Mouse (Mus musculus) limb, embryonic 14.5 days (tissue): ENCODE results near the gene 1700028J19Rik. TPM values are rescaled to one million over a fixed set of nuclear protein-coding genes. Genes with fewer than 3 reads are reported as not detected.

ENCODE experiments used
- ATAC-seq: fragments of 200-750 bp; cut with Nextera tagmentation; 2 replicates; pipeline ENCODE4 v1.8.0; 2017; ENCODE audit warnings: low read depth, moderate number of reproducible peaks, moderate TSS enrichment; ENCODE audit not compliant: low FRiP score
- DNase-seq: peaks from one replicate; pipeline ENCODE4 v3.0.0-alpha.2; 2015; ENCODE audit warnings: low spot score
- H3K27ac ChIP-seq: fragments of 300-500 bp; sonication (generic); replicated peaks from 2 replicates; pipeline ENCODE4 v1.5.1; 2014; ENCODE audit warnings: low read depth, mild to moderate bottlenecking, low read length, moderate library complexity, mixed read lengths
- H3K27me3 ChIP-seq: fragments of 300-500 bp; sonication (generic); 2 replicates; pipeline ENCODE4 v1.6.1; 2014; ENCODE audit warnings: low read length, mixed read lengths; ENCODE audit not compliant: control insufficient read depth, insufficient read depth
- H3K36me3 ChIP-seq: fragments of 300-500 bp; sonication (generic); 2 replicates; pipeline ENCODE4 v1.6.1; 2014; ENCODE audit warnings: mild to moderate bottlenecking, low read length, moderate library complexity, mixed read lengths; ENCODE audit not compliant: control insufficient read depth, insufficient read depth
- H3K4me1 ChIP-seq: fragments of 300-500 bp; sonication (generic); 2 replicates; pipeline ENCODE4 v1.6.1; 2014; ENCODE audit warnings: antibody characterized with exemption, low read length, mixed read lengths; ENCODE audit not compliant: control insufficient read depth, insufficient read depth
- H3K4me2 ChIP-seq: fragments of 300-500 bp; sonication (generic); replicated peaks from 2 replicates; pipeline ENCODE4 v1.6.1; 2014; ENCODE audit warnings: low read depth, mild to moderate bottlenecking, low read length, moderate library complexity; ENCODE audit not compliant: severe bottlenecking
- H3K4me3 ChIP-seq: fragments of 300-500 bp; sonication (generic); replicated peaks from 2 replicates; pipeline ENCODE4 v1.5.1; 2014; ENCODE audit warnings: low read length
- H3K9ac ChIP-seq: fragments of 300-500 bp; sonication (generic); 2 replicates; pipeline ENCODE4 v1.6.1; 2014; ENCODE audit warnings: mild to moderate bottlenecking, low read depth, low read length, moderate library complexity; ENCODE audit not compliant: severe bottlenecking
- H3K9me3 ChIP-seq: fragments of 300-500 bp; sonication (generic); 2 replicates; pipeline ENCODE4 v1.6.1; 2016; ENCODE audit warnings: low read length; ENCODE audit not compliant: control insufficient read depth
- POLR2A ChIP-seq: fragments of 200-500 bp; IDR thresholded peaks from 2 replicates; pipeline ENCODE4 v1.8.0; 2012; ENCODE audit warnings: inconsistent platforms, mild to moderate bottlenecking, moderate library complexity, borderline replicate concordance; ENCODE audit not compliant: insufficient read depth, insufficient read length; ENCODE audit errors: extremely low read depth
- WGBS: fragments of 180-500 bp; shearing (Covaris S2); extraction: QIAGEN DNeasy Blood & Tissue Kit; methylation state at CpG from one replicate; pipeline ENCODE4 v1.1.7; 2014; 5-methylcytosine and 5-hydroxymethylcytosine counted together
- polyA plus RNA-seq, 2 experiments: library from polyadenylated mRNA; depleted of rRNA in 1 of 2; stranded (reverse) in 1 of 2; unstranded in 1 of 2; fragments of >200 nt; fragmentation: Nextera tagmentation in 1 of 2; extraction: Ambion mirVana in 1 of 2; gene quantifications; 2 replicates each; pipeline versions ENCODE4 v1.2.1 to v1.2.3; 2012 to 2014

1700028J19Rik gene
- polyA plus RNA-seq, 2 experiments: 1.3 TPM

GRCm38 (mm10) chr7:44280959-44281358 lies 34.5 kb upstream of the 1700028J19Rik start:
- 59% methylated on average over 1 of the region's 1 CpGs for WGBS
- no peak for ATAC-seq
- no peaks in the 10 kb centered on the region for H3K9me3 ChIP-seq

GRCm38 (mm10) chr7:44277250-44277622 lies 30.7 kb upstream of the 1700028J19Rik start:
- WGBS: 43% methylated on average over 2 of the region's 2 CpGs
- Histone ChIP-seq H3K27ac (no peak overlapping the region), H3K4me1 (no peaks in the 10 kb centered on the region), H3K4me2 (no peak overlapping the region), H3K36me3 (no peaks in the 10 kb centered on the region), H3K9me3 (no peaks in the 10 kb centered on the region), H3K9ac (no peak overlapping the region), H3K4me3 (no peak overlapping the region), H3K27me3 (peaks cover 3% of the 10 kb centered on the region; the same call in 1 of the 2 replicates)
- no peak for DNase-seq
- TF ChIP-seq POLR2A: no peak
- no peak for ATAC-seq

More at GRCm38 (mm10) chr7:44280959-44281358, 34.5 kb upstream of the 1700028J19Rik start:
- TF ChIP-seq POLR2A: no peak
- no peak for DNase-seq
- Histone ChIP-seq H3K4me3 (no peak overlapping the region), H3K36me3 (no peaks in the 10 kb centered on the region), H3K27me3 (no peaks in the 10 kb centered on the region), H3K4me1 (no peaks in the 10 kb centered on the region), H3K9ac (no peak overlapping the region), H3K27ac (no peak overlapping the region), H3K4me2 (no peak overlapping the region)

GRCm38 (mm10) chr7:44276461-44277249 lies 30.2 kb upstream of the 1700028J19Rik start:
- Histone ChIP-seq H3K27me3 (peaks cover 3% of the 10 kb centered on the region; the same call in 1 of the 2 replicates), H3K4me3 (no peak overlapping the region), H3K27ac (no peak overlapping the region), H3K36me3 (no peaks in the 10 kb centered on the region), H3K9me3 (no peaks in the 10 kb centered on the region), H3K4me2 (no peak overlapping the region), H3K4me1 (no peaks in the 10 kb centered on the region), H3K9ac (no peak overlapping the region)
- DNase-seq (no peak), ATAC-seq (no peak)
- 77% methylated on average over 10 of the region's 10 CpGs for WGBS
- TF ChIP-seq POLR2A: no peak

- Histone ChIP-seq H3K27ac (no peak overlapping the region), H3K4me2 (no peak overlapping the region), H3K4me3 (no peak overlapping the region), H3K27me3 (peaks cover 3% of the 10 kb centered on the region; the same call in 1 of the 2 replicates), H3K9ac (no peak overlapping the region), H3K36me3 (no peaks in the 10 kb centered on the region), H3K4me1 (no peaks in the 10 kb centered on the region), H3K9me3 (no peaks in the 10 kb centered on the region)
- TF ChIP-seq POLR2A: no peak
- ATAC-seq: no peak
- 73% methylated on average over 3 of the region's 3 CpGs for WGBS
- DNase-seq: no peak
Observed at GRCm38 (mm10) chr7:44275546-44275945, 29.1 kb upstream of the 1700028J19Rik start.

GRCm38 (mm10) chr7:44274096-44274495 lies 27.6 kb upstream of the 1700028J19Rik start:
- ATAC-seq (no peak), DNase-seq (no peak)
- WGBS: 23% methylated on average over 11 of the region's 11 CpGs
- Histone ChIP-seq H3K27ac (no peak overlapping the region), H3K36me3 (no peaks in the 10 kb centered on the region), H3K4me1 (no peaks in the 10 kb centered on the region), H3K4me2 (no peak overlapping the region), H3K4me3 (no peak overlapping the region), H3K9ac (no peak overlapping the region), H3K27me3 (peaks cover 3% of the 10 kb centered on the region; the same call in 1 of the 2 replicates), H3K9me3 (no peaks in the 10 kb centered on the region)
- no peak for TF ChIP-seq POLR2A
